Mouse (Mus musculus): ENCODE results near the gene Rln3. TPM values are rescaled to one million over a fixed set of nuclear protein-coding genes. Genes with fewer than 3 reads are reported as not detected.

Gene Rln3
- polyA plus RNA-seq, 1 experiment from 2014 or later: not detected

GRCm38 (mm10) chr8:84067911-84068310 lies 23.1 kb upstream of the Rln3 start:
- Histone ChIP-seq H3K4me3 (ENCODE audit: low read depth, low read length) (peak overlapping the region; percentile 99), H3K4me2 (ENCODE audit: low read depth, low read length) (peak overlapping the region; percentile 98), H3K9me3 (replicated peaks; ENCODE audit: control insufficient read depth, low read length) (no peaks in the 10 kb centered on the region), H3K4me1 (ENCODE audit: control insufficient read depth, low read depth, low read length) (peaks cover 30% of the 10 kb centered on the region), H3K9ac (ENCODE audit: low read depth, low read length) (peak overlapping the region; percentile 33; the same call in 1 of the 2 replicates), H3K27ac (ENCODE audit: low read length) (peak overlapping the region; percentile 43; the same call in 1 of the 2 replicates), H3K27me3 (ENCODE audit: control insufficient read depth, insufficient read depth, low read depth, low read length) (no peaks in the 10 kb centered on the region), H3K36me3 (ENCODE audit: control insufficient read depth, insufficient read depth) (no peaks in the 10 kb centered on the region)
- 68% methylated on average over 7 of the region's 7 CpGs for WGBS (ENCODE audit: insufficient replicate concordance)
- no peak for ATAC-seq (ENCODE audit: low read depth)

- ATAC-seq (ENCODE audit: low read depth): peak; percentile 65
- under 1% methylated on average over 57 of the region's 58 CpGs for WGBS (ENCODE audit: insufficient replicate concordance)
- Histone ChIP-seq H3K27ac (ENCODE audit: low read length) (peak overlapping the region; percentile 99), H3K4me2 (ENCODE audit: low read depth, low read length) (peak overlapping the region; percentile 98), H3K4me1 (ENCODE audit: control insufficient read depth, low read depth, low read length) (peaks cover 30% of the 10 kb centered on the region), H3K9ac (ENCODE audit: low read depth, low read length) (peak overlapping the region; percentile 91), H3K9me3 (replicated peaks; ENCODE audit: control insufficient read depth, low read length) (no peaks in the 10 kb centered on the region), H3K4me3 (ENCODE audit: low read depth, low read length) (peak overlapping the region; percentile 99), H3K27me3 (ENCODE audit: control insufficient read depth, insufficient read depth, low read depth, low read length) (no peaks in the 10 kb centered on the region), H3K36me3 (ENCODE audit: control insufficient read depth, insufficient read depth) (no peaks in the 10 kb centered on the region)
These were observed 22.3 kb upstream of the Rln3 start for GRCm38 (mm10) chr8:84067047-84067573.

- Histone ChIP-seq H3K4me3 (ENCODE audit: low read depth, low read length) (peak within 1 kb of the TSS; percentile 99), H3K27ac (ENCODE audit: low read length) (peak within 1 kb of the TSS; percentile 99), H3K9ac (ENCODE audit: low read depth, low read length) (peak within 1 kb of the TSS; percentile 91), H3K4me1 (ENCODE audit: control insufficient read depth, low read depth, low read length) (peaks cover 30% of the 10 kb centered on the region), H3K27me3 (ENCODE audit: control insufficient read depth, insufficient read depth, low read depth, low read length) (no peaks in the 10 kb centered on the region), H3K4me2 (ENCODE audit: low read depth, low read length) (peak within 1 kb of the TSS; percentile 98), H3K9me3 (replicated peaks; ENCODE audit: control insufficient read depth, low read length) (no peaks in the 10 kb centered on the region), H3K36me3 (ENCODE audit: control insufficient read depth, insufficient read depth) (no peaks in the 10 kb centered on the region)
- WGBS (ENCODE audit: insufficient replicate concordance): under 1% methylated on average over 51 of the region's 51 CpGs
- peak; percentile 94 for ATAC-seq (ENCODE audit: low read depth)
These were observed 21.6 kb upstream of the Rln3 start, which contains the start of gene Rfx1 for GRCm38 (mm10) chr8:84066291-84066930. Rfx1 (plus strand) TSS chr8:84066834.

- peaks cover 27% of the 10 kb centered on the region for H3K4me1 ChIP-seq (ENCODE audit: control insufficient read depth, low read depth, low read length)
- WGBS (ENCODE audit: insufficient replicate concordance): 21% methylated on average over 5 of the region's 5 CpGs
These were observed 20.8 kb upstream of the Rln3 start for GRCm38 (mm10) chr8:84065457-84066072.

GRCm38 (mm10) chr8:84065037-84065436 lies 20.2 kb upstream of the Rln3 start, which contains the start of gene Gm10643:
Gm10643 (minus strand) TSS chr8:84065137.
- H3K27me3 ChIP-seq (ENCODE audit: control insufficient read depth, insufficient read depth, low read depth, low read length): no peaks in the 10 kb centered on the region
- H3K36me3 ChIP-seq (ENCODE audit: control insufficient read depth, insufficient read depth): no peaks in the 10 kb centered on the region
- H3K27ac ChIP-seq (ENCODE audit: low read length): peak within 1 kb of the TSS; percentile 99
- peak within 1 kb of the TSS; percentile 99 for H3K4me3 ChIP-seq (ENCODE audit: low read depth, low read length)
- H3K9me3 ChIP-seq (replicated peaks; ENCODE audit: control insufficient read depth, low read length): no peaks in the 10 kb centered on the region
- H3K4me2 ChIP-seq (ENCODE audit: low read depth, low read length): peak within 1 kb of the TSS; percentile 98
- WGBS (ENCODE audit: insufficient replicate concordance): 76% methylated on average over 1 of the region's 1 CpGs
- H3K4me1 ChIP-seq (ENCODE audit: control insufficient read depth, low read depth, low read length): peaks cover 24% of the 10 kb centered on the region
- no peak for ATAC-seq (ENCODE audit: low read depth)
- peak within 1 kb of the TSS; percentile 91 for H3K9ac ChIP-seq (ENCODE audit: low read depth, low read length)

More at GRCm38 (mm10) chr8:84065457-84066072, 20.8 kb upstream of the Rln3 start:
- no peak for ATAC-seq (ENCODE audit: low read depth)
- H3K9ac ChIP-seq (ENCODE audit: low read depth, low read length): peak overlapping the region; percentile 91
- peak overlapping the region; percentile 99 for H3K27ac ChIP-seq (ENCODE audit: low read length)
- H3K9me3 ChIP-seq (replicated peaks; ENCODE audit: control insufficient read depth, low read length): no peaks in the 10 kb centered on the region
- H3K4me2 ChIP-seq (ENCODE audit: low read depth, low read length): peak overlapping the region; percentile 98
- H3K36me3 ChIP-seq (ENCODE audit: control insufficient read depth, insufficient read depth): no peaks in the 10 kb centered on the region
- H3K27me3 ChIP-seq (ENCODE audit: control insufficient read depth, insufficient read depth, low read depth, low read length): no peaks in the 10 kb centered on the region
- peak overlapping the region; percentile 99 for H3K4me3 ChIP-seq (ENCODE audit: low read depth, low read length)

GRCm38 (mm10) chr8:84063861-84064610 lies 19.2 kb upstream of the Rln3 start:
- Histone ChIP-seq H3K9me3 (replicated peaks; ENCODE audit: control insufficient read depth, low read length) (no peaks in the 10 kb centered on the region), H3K27me3 (ENCODE audit: control insufficient read depth, insufficient read depth, low read depth, low read length) (no peaks in the 10 kb centered on the region), H3K9ac (ENCODE audit: low read depth, low read length) (no peak overlapping the region), H3K4me2 (ENCODE audit: low read depth, low read length) (no peak overlapping the region), H3K4me1 (ENCODE audit: control insufficient read depth, low read depth, low read length) (peaks cover 24% of the 10 kb centered on the region), H3K4me3 (ENCODE audit: low read depth, low read length) (no peak overlapping the region), H3K36me3 (ENCODE audit: control insufficient read depth, insufficient read depth) (no peaks in the 10 kb centered on the region), H3K27ac (ENCODE audit: low read length) (no peak overlapping the region)
- WGBS (ENCODE audit: insufficient replicate concordance): 33% methylated on average over 8 of the region's 8 CpGs
- ATAC-seq (ENCODE audit: low read depth): no peak

GRCm38 (mm10) chr8:84060245-84060644 lies 15.4 kb upstream of the Rln3 start:
- H3K4me3 ChIP-seq (ENCODE audit: low read depth, low read length): no peak overlapping the region
- 28% methylated on average over 2 of the region's 2 CpGs for WGBS (ENCODE audit: insufficient replicate concordance)

GRCm38 (mm10) chr8:84059226-84059625 lies 14.4 kb upstream of the Rln3 start:
- no peaks in the 10 kb centered on the region for H3K9me3 ChIP-seq (replicated peaks; ENCODE audit: control insufficient read depth, low read length)
- H3K9ac ChIP-seq (ENCODE audit: low read depth, low read length): no peak overlapping the region
- no peak for ATAC-seq (ENCODE audit: low read depth)
- no peaks in the 10 kb centered on the region for H3K36me3 ChIP-seq (ENCODE audit: control insufficient read depth, insufficient read depth)
- 77% methylated on average over 2 of the region's 2 CpGs for WGBS (ENCODE audit: insufficient replicate concordance)
- H3K4me1 ChIP-seq (ENCODE audit: control insufficient read depth, low read depth, low read length): peaks cover 2% of the 10 kb centered on the region; the same call in 1 of the 2 replicates
- no peak overlapping the region for H3K4me2 ChIP-seq (ENCODE audit: low read depth, low read length)
- H3K27me3 ChIP-seq (ENCODE audit: control insufficient read depth, insufficient read depth, low read depth, low read length): no peaks in the 10 kb centered on the region
- no peak overlapping the region for H3K27ac ChIP-seq (ENCODE audit: low read length)
- no peak overlapping the region for H3K4me3 ChIP-seq (ENCODE audit: low read depth, low read length)

More at GRCm38 (mm10) chr8:84060245-84060644, 15.4 kb upstream of the Rln3 start:
- no peak overlapping the region for H3K9ac ChIP-seq (ENCODE audit: low read depth, low read length)
- H3K27me3 ChIP-seq (ENCODE audit: control insufficient read depth, insufficient read depth, low read depth, low read length): no peaks in the 10 kb centered on the region
- H3K4me2 ChIP-seq (ENCODE audit: low read depth, low read length): no peak overlapping the region
- H3K9me3 ChIP-seq (replicated peaks; ENCODE audit: control insufficient read depth, low read length): no peaks in the 10 kb centered on the region
- peaks cover 3% of the 10 kb centered on the region; the same call in 1 of the 2 replicates for H3K4me1 ChIP-seq (ENCODE audit: control insufficient read depth, low read depth, low read length)
- H3K36me3 ChIP-seq (ENCODE audit: control insufficient read depth, insufficient read depth): no peaks in the 10 kb centered on the region
- ATAC-seq (ENCODE audit: low read depth): peak; percentile 47
- no peak overlapping the region for H3K27ac ChIP-seq (ENCODE audit: low read length)

Measured in liver, embryonic 16.5 days (tissue).